Mouse (Mus musculus): ENCODE measurements at regions not wholly inside any gene's neighbourhood (a gene's known extent, or its start where the extent isn't known, plus 50 kb on each side); places are given as distances from the start of the nearest gene placed in this dataset.

- Histone ChIP-seq H3K9ac (ENCODE audit: low read depth, low read length) (no peak overlapping the region), H3K79me2 (ENCODE audit: control insufficient read depth, insufficient read depth, low read length) (no peaks in the 10 kb centered on the region), H3K36me3 (ENCODE audit: control insufficient read depth, insufficient read depth, low read length) (no peaks in the 10 kb centered on the region), H3K4me1 (ENCODE audit: control insufficient read depth, insufficient read depth, low read length) (no peaks in the 10 kb centered on the region), H3K4me3 (ENCODE audit: insufficient read depth, low read depth, low read length) (no peak overlapping the region), H3K27ac (replicated peaks; ENCODE audit: insufficient read depth, low read depth, low read length) (no peak overlapping the region), H3K27me3 (ENCODE audit: control insufficient read depth, insufficient read depth, low read length) (no peaks in the 10 kb centered on the region)
- 56% methylated on average over 7 of the region's 7 CpGs for WGBS
- TF ChIP-seq POLR2A (IDR thresholded peaks at IDR 0.05; ENCODE audit: extremely low read depth, insufficient read depth, low read length) (no peak), CTCF (IDR thresholded peaks at IDR 0.05; ENCODE audit: low read depth, low read length) (no peak)
- DNase-seq (ENCODE audit: extremely low read depth, low read depth, low spot score), result no peak
These were observed 84.2 kb upstream of the Cacna2d1 start for GRCm38 (mm10) chr5:15850126-15850801.

- DNase-seq (ENCODE audit: extremely low read depth, low read depth, low spot score), result no peak
- no peak overlapping the region for H3K27ac ChIP-seq (replicated peaks; ENCODE audit: insufficient read depth, low read depth, low read length)
- H3K4me3 ChIP-seq (ENCODE audit: insufficient read depth, low read depth, low read length), result no peak overlapping the region
- no peaks in the 10 kb centered on the region for H3K4me1 ChIP-seq (ENCODE audit: control insufficient read depth, insufficient read depth, low read length)
- H3K79me2 ChIP-seq (ENCODE audit: control insufficient read depth, insufficient read depth, low read length), result no peaks in the 10 kb centered on the region
- no peak for TF ChIP-seq CTCF (IDR thresholded peaks at IDR 0.05; ENCODE audit: low read depth, low read length)
- TF ChIP-seq POLR2A (IDR thresholded peaks at IDR 0.05; ENCODE audit: extremely low read depth, insufficient read depth, low read length), result no peak
- H3K9ac ChIP-seq (ENCODE audit: low read depth, low read length), result no peak overlapping the region
- H3K36me3 ChIP-seq (ENCODE audit: control insufficient read depth, insufficient read depth, low read length), result no peaks in the 10 kb centered on the region
- 79% methylated on average over 1 of the region's 1 CpGs for WGBS
- H3K27me3 ChIP-seq (ENCODE audit: control insufficient read depth, insufficient read depth, low read length), result no peaks in the 10 kb centered on the region
These were observed 79.7 kb upstream of the Cacna2d1 start for GRCm38 (mm10) chr5:15854752-15855151.

- no peaks in the 10 kb centered on the region for H3K27me3 ChIP-seq (ENCODE audit: control insufficient read depth, insufficient read depth, low read length)
- H3K27ac ChIP-seq (replicated peaks; ENCODE audit: insufficient read depth, low read depth, low read length), result no peak overlapping the region
- H3K4me3 ChIP-seq (ENCODE audit: insufficient read depth, low read depth, low read length), result no peak overlapping the region
- TF ChIP-seq POLR2A (IDR thresholded peaks at IDR 0.05; ENCODE audit: extremely low read depth, insufficient read depth, low read length) (no peak), CTCF (IDR thresholded peaks at IDR 0.05; ENCODE audit: low read depth, low read length) (no peak)
- no peaks in the 10 kb centered on the region for H3K79me2 ChIP-seq (ENCODE audit: control insufficient read depth, insufficient read depth, low read length)
- H3K36me3 ChIP-seq (ENCODE audit: control insufficient read depth, insufficient read depth, low read length), result no peaks in the 10 kb centered on the region
- H3K9ac ChIP-seq (ENCODE audit: low read depth, low read length), result no peak overlapping the region
- 71% methylated on average over 1 of the region's 1 CpGs for WGBS
- no peaks in the 10 kb centered on the region for H3K4me1 ChIP-seq (ENCODE audit: control insufficient read depth, insufficient read depth, low read length)
- no peak for DNase-seq (ENCODE audit: extremely low read depth, low read depth, low spot score)
These were observed 77.5 kb upstream of the Cacna2d1 start for GRCm38 (mm10) chr5:15857034-15857433.

- no peak for DNase-seq (ENCODE audit: extremely low read depth, low read depth, low spot score)
- Histone ChIP-seq H3K9ac (ENCODE audit: low read depth, low read length) (no peak overlapping the region), H3K36me3 (ENCODE audit: control insufficient read depth, insufficient read depth, low read length) (no peaks in the 10 kb centered on the region), H3K27ac (replicated peaks; ENCODE audit: insufficient read depth, low read depth, low read length) (no peak overlapping the region), H3K4me3 (ENCODE audit: insufficient read depth, low read depth, low read length) (no peak overlapping the region), H3K4me1 (ENCODE audit: control insufficient read depth, insufficient read depth, low read length) (no peaks in the 10 kb centered on the region), H3K79me2 (ENCODE audit: control insufficient read depth, insufficient read depth, low read length) (no peaks in the 10 kb centered on the region), H3K27me3 (ENCODE audit: control insufficient read depth, insufficient read depth, low read length) (no peaks in the 10 kb centered on the region)
- WGBS, result 60% methylated on average over 3 of the region's 3 CpGs
- no peak for TF ChIP-seq CTCF (IDR thresholded peaks at IDR 0.05; ENCODE audit: low read depth, low read length)
- TF ChIP-seq POLR2A (IDR thresholded peaks at IDR 0.05; ENCODE audit: extremely low read depth, insufficient read depth, low read length), result no peak
These were observed 60.4 kb upstream of the Cacna2d1 start for GRCm38 (mm10) chr5:15874065-15874464.

GRCm38 (mm10) chr5:15883004-15883403 is 51.5 kb upstream of the Cacna2d1 start:
- Histone ChIP-seq H3K4me3 (ENCODE audit: insufficient read depth, low read depth, low read length) (no peak overlapping the region), H3K4me1 (ENCODE audit: control insufficient read depth, insufficient read depth, low read length) (no peaks in the 10 kb centered on the region), H3K36me3 (ENCODE audit: control insufficient read depth, insufficient read depth, low read length) (no peaks in the 10 kb centered on the region), H3K79me2 (ENCODE audit: control insufficient read depth, insufficient read depth, low read length) (no peaks in the 10 kb centered on the region), H3K27me3 (ENCODE audit: control insufficient read depth, insufficient read depth, low read length) (no peaks in the 10 kb centered on the region), H3K27ac (replicated peaks; ENCODE audit: insufficient read depth, low read depth, low read length) (no peak overlapping the region), H3K9ac (ENCODE audit: low read depth, low read length) (no peak overlapping the region)
- DNase-seq (ENCODE audit: extremely low read depth, low read depth, low spot score), result no peak
- TF ChIP-seq POLR2A (IDR thresholded peaks at IDR 0.05; ENCODE audit: extremely low read depth, insufficient read depth, low read length) (no peak), CTCF (IDR thresholded peaks at IDR 0.05; ENCODE audit: low read depth, low read length) (no peak)

All from liver, adult 2 months (tissue).